Mouse (Mus musculus) ES-E14 (cell line): ENCODE results near the gene Cd6.

Experiments used
- CHD2 ChIP-seq: IDR thresholded peaks from 2 replicates; pipeline ENCODE4 v1.6.1; 2014; ENCODE audit warnings: mild to moderate bottlenecking, low read depth, low read length, inconsistent platforms
- HCFC1 ChIP-seq: IDR thresholded peaks from 2 replicates; pipeline ENCODE4 v1.6.1; 2012; ENCODE audit warnings: low read length, inconsistent platforms, borderline replicate concordance; ENCODE audit not compliant: insufficient read depth
- MAFK ChIP-seq: IDR thresholded peaks from 2 replicates; pipeline ENCODE4 v1.6.1; 2014; ENCODE audit warnings: mild to moderate bottlenecking, low read depth, low read length, inconsistent platforms; ENCODE audit not compliant: insufficient read depth
- ZC3H11A ChIP-seq: IDR thresholded peaks from 2 replicates; pipeline ENCODE4 v1.6.1; 2012; ENCODE audit warnings: low read depth, mild to moderate bottlenecking, inconsistent platforms, low read length, borderline replicate concordance
- ZNF384 ChIP-seq: IDR thresholded peaks from 2 replicates; pipeline ENCODE4 v1.6.1; 2012; ENCODE audit warnings: low read depth, low read length, inconsistent platforms

DNA sequence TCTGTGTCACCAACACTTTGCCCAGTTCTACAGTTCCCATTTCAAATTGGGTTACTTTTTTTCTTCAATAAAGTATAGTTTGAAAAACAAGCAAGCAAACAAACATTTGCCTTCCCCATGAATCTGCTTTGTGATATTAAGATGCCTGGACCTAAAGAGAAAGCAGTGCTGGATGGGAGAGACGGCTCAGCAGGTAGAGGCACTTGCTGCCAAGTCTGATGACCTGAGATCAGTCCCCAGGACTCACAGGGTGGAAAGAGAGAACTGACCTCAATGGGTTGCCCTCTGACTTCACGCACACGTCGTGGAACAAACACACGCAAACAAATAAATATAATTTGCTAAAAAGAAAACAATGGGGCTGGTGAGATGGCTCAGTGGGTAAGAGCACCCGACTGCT is 28.0 kb downstream of the Cd6 start:
- TF ChIP-seq MAFK (no peak), ZNF384 (no peak), CHD2 (no peak), ZC3H11A (no peak), HCFC1 (no peak)
